Mouse (Mus musculus) hindbrain, embryonic 10.5 days (tissue): Measurements from ENCODE around the gene Kcnq1. TPM values are rescaled to one million over a fixed set of nuclear protein-coding genes. Genes with fewer than 3 reads are reported as not detected.

ENCODE experiments used
- DNase-seq: peaks from one replicate; pipeline ENCODE4 v3.0.0-alpha.2; 2017; ENCODE audit warnings: low spot score
- H3K27ac ChIP-seq: fragments of 300-500 bp; sonication (generic); 2 replicates; pipeline ENCODE4 v1.5.1; 2016; ENCODE audit warnings: mild to moderate bottlenecking, moderate library complexity
- H3K27me3 ChIP-seq: fragments of 300-500 bp; sonication (generic); 2 replicates; pipeline ENCODE4 v1.6.1; 2016; ENCODE audit warnings: mild to moderate bottlenecking; ENCODE audit not compliant: poor library complexity, insufficient read depth, severe bottlenecking
- H3K36me3 ChIP-seq: fragments of 300-500 bp; sonication (generic); 2 replicates; pipeline ENCODE4 v1.6.1; 2016; ENCODE audit warnings: mild to moderate bottlenecking, moderate library complexity
- H3K4me1 ChIP-seq: fragments of 300-500 bp; sonication (generic); replicated peaks from 2 replicates; pipeline ENCODE4 v1.6.1; 2016; ENCODE audit warnings: mild to moderate bottlenecking
- H3K4me3 ChIP-seq: fragments of 300-500 bp; sonication (generic); 2 replicates; pipeline ENCODE4 v1.5.1; 2016; ENCODE audit warnings: mild to moderate bottlenecking, moderate library complexity
- H3K9me3 ChIP-seq: fragments of 300-500 bp; sonication (generic); 2 replicates; pipeline ENCODE4 v1.6.1; 2016; ENCODE audit warnings: mild to moderate bottlenecking, moderate library complexity
- whole genome bisulfite sequencing: fragments of 180-500 bp; shearing (Covaris S2); methylation state at CpG from one replicate; pipeline ENCODE4 v1.1.7; 2016; 5-methylcytosine and 5-hydroxymethylcytosine counted together
- polyA plus RNA-seq: library from polyadenylated mRNA; unstranded; fragments of >200 nt; fragmentation: Nextera tagmentation; extraction: Ambion mirVana; gene quantifications from 2 replicates; pipeline ENCODE4 v1.2.1, GENCODE M21; 2016

Gene Kcnq1
- polyA plus RNA-seq, 1 experiment from 2014 or later: 2.3 TPM

DNA sequence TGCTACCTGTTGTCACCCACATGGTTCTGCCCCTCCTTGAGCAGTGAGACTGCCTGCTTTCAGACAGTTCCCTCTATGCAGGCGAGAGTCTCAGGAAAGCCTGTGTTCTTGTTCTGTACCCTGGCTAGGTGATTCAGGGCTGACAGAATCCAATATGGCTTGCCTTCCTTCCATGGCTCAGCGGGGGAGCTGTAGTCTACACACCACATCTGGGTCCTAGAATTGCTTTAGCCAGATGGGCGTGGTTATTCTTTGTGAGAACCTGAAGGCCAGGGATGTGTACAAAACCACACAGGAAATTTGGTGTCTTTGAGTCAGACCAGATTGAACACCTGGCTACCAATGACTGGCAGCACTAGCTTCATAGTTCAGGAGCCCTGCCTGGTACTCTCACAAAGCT, 13.7 kb downstream of the Kcnq1 start:
- Histone ChIP-seq H3K9me3 (peaks cover 3% of the 10 kb centered on the region), H3K27ac (peak overlapping the region; percentile 31; the same call in 1 of the 2 replicates), H3K27me3 (peaks cover 1% of the 10 kb centered on the region; the same call in 1 of the 2 replicates), H3K36me3 (no peaks in the 10 kb centered on the region), H3K4me3 (no peak overlapping the region), H3K4me1 (peaks cover 49% of the 10 kb centered on the region)
- DNase-seq: no peak
- WGBS: 73% methylated on average over 3 of the region's 3 CpGs

DNA sequence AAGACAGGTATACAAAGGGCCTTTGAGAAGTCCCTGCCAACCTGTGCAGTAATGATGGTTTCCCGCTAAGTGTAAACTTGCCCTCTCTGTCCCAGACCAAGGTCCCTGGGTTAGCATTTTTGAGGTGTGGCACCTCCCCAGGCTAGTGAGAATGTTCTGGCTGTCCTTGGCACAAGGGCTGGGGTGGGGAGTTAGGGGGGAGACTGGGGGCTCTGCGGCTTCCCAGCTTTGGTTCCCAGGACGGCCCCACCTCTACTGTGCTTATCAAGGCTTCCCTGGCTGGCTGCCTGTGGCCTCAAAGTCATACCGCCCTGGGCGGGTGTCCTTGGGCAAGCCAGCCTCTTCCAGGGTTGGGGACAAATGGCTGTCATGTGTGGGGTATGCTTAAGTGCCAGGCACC, 16.0 kb downstream of the Kcnq1 start:
- H3K27ac ChIP-seq: peak overlapping the region; percentile 66
- peaks cover 60% of the 10 kb centered on the region for H3K4me1 ChIP-seq

DNA sequence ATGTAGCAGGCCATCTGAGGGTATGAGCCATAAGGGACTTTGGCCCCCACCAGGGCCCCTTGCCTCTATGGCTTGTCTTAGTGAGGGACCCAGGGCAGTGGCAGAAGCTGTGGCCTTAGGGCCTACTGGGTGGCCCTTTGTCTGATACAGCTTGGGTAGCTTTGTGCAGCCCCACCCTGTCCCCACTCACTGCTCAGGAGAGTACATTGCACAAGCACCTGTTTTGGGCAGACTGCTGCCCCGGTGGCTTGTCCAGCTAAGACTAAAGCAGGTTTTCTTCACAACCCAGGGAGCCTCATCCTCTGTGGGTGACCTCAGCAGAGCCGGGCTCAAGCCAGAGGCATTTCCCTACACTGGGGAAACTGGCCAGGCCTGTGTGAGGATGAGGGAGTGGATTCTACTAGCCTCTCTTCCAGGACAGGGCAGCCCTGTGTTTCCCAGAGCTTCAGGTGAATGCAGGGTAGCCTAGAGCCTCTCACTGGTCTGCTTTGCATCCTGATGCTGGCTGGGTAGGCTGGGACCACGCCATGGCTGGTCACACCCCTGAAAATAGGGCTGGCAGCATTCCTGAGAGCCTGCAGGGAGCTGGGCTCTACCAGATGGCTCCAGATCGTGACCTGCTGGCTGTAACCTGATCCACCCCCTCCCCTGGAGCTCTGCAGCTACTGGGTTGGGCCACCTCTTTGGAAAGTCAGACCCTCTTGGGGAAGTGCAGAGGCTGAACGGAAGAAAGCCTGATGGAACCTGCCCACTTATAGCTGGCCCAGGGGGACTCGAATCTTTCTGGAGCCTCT, 17.9 kb downstream of the Kcnq1 start:
- peak; percentile 73 for DNase-seq
- peaks cover 8% of the 10 kb centered on the region; the same call in 1 of the 2 replicates for H3K27me3 ChIP-seq
- H3K4me3 ChIP-seq: no peak overlapping the region
- H3K4me1 ChIP-seq: peaks cover 53% of the 10 kb centered on the region
- H3K36me3 ChIP-seq: no peaks in the 10 kb centered on the region
- H3K27ac ChIP-seq: peak overlapping the region; percentile 78
- H3K9me3 ChIP-seq: no peaks in the 10 kb centered on the region
- 8% methylated on average over 6 of the region's 6 CpGs for WGBS

More for the DNA sequence above, 16.0 kb downstream of the Kcnq1 start:
- no peaks in the 10 kb centered on the region for H3K9me3 ChIP-seq
- no peak overlapping the region for H3K4me3 ChIP-seq
- H3K27me3 ChIP-seq: peaks cover 8% of the 10 kb centered on the region; the same call in 1 of the 2 replicates
- H3K36me3 ChIP-seq: no peaks in the 10 kb centered on the region
- WGBS: 81% methylated on average over 5 of the region's 5 CpGs
- no peak for DNase-seq

DNA sequence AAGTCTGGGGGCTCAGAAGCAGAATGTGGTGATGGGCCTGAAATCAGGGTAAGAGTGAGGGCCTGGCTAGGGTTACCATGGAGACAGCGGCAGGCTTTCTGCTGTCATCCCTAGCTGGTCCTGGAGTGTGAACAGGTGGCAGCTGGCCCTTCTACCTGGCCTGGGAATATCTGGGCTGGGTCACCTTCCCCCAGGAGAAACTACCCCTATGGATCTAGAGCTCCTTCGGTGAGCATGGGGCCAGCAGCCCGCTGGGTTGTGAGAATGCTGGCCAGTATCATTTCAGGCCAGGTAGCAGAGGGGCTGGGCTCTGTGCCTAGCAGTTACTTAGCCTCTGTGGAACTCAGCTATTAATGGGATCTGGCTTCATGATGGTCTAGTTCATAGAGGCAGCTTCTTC, 18.7 kb downstream of the Kcnq1 start:
- DNase-seq: no peak
- no peak overlapping the region for H3K4me3 ChIP-seq
- 70% methylated on average over 3 of the region's 3 CpGs for WGBS
- no peaks in the 10 kb centered on the region for H3K36me3 ChIP-seq
- H3K27ac ChIP-seq: peak overlapping the region; percentile 78
- peaks cover 44% of the 10 kb centered on the region for H3K4me1 ChIP-seq
- H3K9me3 ChIP-seq: no peaks in the 10 kb centered on the region
- peaks cover 8% of the 10 kb centered on the region; the same call in 1 of the 2 replicates for H3K27me3 ChIP-seq

DNA sequence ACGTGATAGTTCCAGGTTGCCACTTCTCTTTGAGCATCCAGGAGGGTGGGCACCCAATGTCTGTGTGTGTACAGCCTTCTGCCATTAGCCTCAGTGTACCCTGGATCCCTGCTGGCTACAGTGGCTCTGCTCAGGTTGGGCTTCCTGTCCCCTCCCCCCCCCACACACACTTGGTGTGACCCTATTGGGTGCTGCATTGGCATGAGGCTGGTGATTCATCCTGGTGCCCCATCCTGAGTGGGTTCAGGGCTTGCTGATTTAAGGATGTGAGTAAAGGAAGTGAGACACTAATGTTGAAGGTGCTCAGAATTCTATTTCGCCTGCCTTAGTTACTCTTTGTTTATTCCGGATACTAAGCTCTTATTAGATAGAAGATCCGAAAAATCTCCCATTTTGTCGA, 26.7 kb downstream of the Kcnq1 start:
- H3K36me3 ChIP-seq: no peaks in the 10 kb centered on the region
- no peak overlapping the region for H3K27ac ChIP-seq
- H3K4me1 ChIP-seq: peaks cover 8% of the 10 kb centered on the region; the same call in 1 of the 2 replicates
- WGBS: 86% methylated on average over 5 of the region's 5 CpGs
- no peak for DNase-seq
- no peak overlapping the region for H3K4me3 ChIP-seq
- 0 out of 2 replicates have a peak, but pooled peaks cover 4% of the 10 kb centered on the region for H3K27me3 ChIP-seq
- H3K9me3 ChIP-seq: no peaks in the 10 kb centered on the region

DNA sequence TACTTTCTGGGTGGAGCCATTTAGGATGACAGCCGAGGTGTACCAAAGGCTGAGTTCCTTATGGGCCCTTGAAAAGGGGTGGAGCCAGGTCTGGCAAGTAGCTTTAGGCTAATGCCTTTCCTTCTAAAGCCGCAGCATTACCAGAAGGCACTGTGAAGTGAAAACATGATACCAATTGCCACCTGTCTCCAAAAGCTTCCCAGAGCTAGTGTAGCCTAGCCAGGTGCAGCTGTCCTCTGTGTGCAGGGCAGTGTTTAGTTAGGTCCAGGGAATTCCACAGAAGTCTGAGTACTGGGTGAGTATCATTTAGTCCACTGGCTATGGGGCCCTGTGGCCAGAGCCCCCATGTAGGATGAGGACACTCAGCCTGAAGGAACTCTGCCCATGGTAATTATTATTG, 30.0 kb downstream of the Kcnq1 start:
- DNase-seq: no peak
- no peaks in the 10 kb centered on the region for H3K36me3 ChIP-seq
- WGBS: 68% methylated on average over 2 of the region's 2 CpGs
- H3K27me3 ChIP-seq: 0 out of 2 replicates have a peak, but pooled peaks cover 4% of the 10 kb centered on the region
- H3K27ac ChIP-seq: no peak overlapping the region
- H3K4me3 ChIP-seq: no peak overlapping the region
- no peaks in the 10 kb centered on the region for H3K9me3 ChIP-seq
- H3K4me1 ChIP-seq: peaks cover 8% of the 10 kb centered on the region

DNA sequence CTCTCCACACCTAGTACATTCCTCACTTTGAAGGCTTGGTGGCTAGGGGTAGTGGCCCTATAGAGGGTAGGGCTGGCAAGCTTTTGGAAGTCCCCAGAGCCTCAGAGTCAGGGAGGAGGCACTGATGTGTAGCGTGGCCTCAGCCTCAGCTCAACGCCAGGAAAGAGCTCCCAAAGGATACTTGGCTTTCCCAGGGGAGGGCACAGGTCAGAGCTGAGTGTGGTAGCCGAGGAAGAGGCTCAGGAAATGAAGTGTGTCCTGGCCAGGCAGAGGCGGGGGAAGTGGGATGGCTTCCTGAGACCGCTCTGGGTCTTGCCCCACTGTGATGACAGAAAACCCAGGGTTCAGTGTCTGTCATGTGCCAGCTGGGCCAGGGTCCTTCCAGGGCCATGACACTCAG, 30.4 kb downstream of the Kcnq1 start:
- Histone ChIP-seq H3K9me3 (no peaks in the 10 kb centered on the region), H3K4me3 (no peak overlapping the region), H3K4me1 (peaks cover 8% of the 10 kb centered on the region), H3K27me3 (0 out of 2 replicates have a peak, but pooled peaks cover 4% of the 10 kb centered on the region), H3K27ac (no peak overlapping the region), H3K36me3 (no peaks in the 10 kb centered on the region)
- WGBS: 59% methylated on average over 5 of the region's 5 CpGs
- DNase-seq: no peak

DNA sequence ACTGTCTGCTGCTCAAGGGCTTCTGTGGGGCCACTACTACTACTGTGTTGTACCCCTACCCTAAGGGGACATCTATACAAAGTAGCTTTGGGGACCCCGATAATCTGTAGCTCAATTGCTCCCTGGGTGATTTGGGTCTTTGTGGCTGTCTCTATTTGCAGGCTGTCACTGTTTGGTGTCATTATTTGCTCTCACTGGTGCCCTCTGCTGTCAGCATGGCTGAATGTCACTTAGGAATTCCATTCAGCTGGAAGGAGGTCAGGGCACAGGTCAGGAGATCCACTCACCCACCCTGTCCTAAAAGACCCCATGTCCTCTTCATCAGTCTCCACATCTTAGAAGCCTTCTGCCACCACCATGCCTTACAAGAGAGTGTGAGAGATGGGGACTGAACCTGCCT, 32.6 kb downstream of the Kcnq1 start:
- Histone ChIP-seq H3K4me1 (peaks cover 8% of the 10 kb centered on the region), H3K9me3 (no peaks in the 10 kb centered on the region), H3K27me3 (no peaks in the 10 kb centered on the region), H3K27ac (no peak overlapping the region), H3K4me3 (no peak overlapping the region), H3K36me3 (no peaks in the 10 kb centered on the region)
- peak; percentile 66 for DNase-seq
- WGBS: 73% methylated on average over 1 of the region's 1 CpGs

DNA sequence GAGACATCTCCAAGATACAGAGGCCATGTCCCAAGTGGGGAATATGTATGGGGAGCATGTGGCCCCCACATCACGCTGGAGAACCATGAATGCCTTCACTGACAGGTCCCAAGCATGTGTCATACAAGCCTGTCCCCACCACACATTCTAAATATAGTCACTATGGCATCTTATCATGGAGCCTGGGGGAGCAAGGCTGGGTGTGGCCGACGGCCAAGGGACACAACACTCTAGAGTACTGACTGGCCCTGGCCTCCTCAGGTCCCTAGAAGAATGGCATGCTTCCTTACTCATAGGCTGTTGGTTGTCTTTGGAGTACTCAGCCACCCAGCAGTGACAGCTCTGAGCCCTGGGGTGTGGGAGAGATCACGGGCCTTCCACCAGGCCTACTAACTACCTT, 33.8 kb downstream of the Kcnq1 start:
- Histone ChIP-seq H3K4me3 (no peak overlapping the region), H3K27ac (no peak overlapping the region), H3K9me3 (no peaks in the 10 kb centered on the region), H3K4me1 (peaks cover 8% of the 10 kb centered on the region), H3K36me3 (no peaks in the 10 kb centered on the region), H3K27me3 (no peaks in the 10 kb centered on the region)
- DNase-seq: no peak
- 86% methylated on average over 4 of the region's 4 CpGs for WGBS

DNA sequence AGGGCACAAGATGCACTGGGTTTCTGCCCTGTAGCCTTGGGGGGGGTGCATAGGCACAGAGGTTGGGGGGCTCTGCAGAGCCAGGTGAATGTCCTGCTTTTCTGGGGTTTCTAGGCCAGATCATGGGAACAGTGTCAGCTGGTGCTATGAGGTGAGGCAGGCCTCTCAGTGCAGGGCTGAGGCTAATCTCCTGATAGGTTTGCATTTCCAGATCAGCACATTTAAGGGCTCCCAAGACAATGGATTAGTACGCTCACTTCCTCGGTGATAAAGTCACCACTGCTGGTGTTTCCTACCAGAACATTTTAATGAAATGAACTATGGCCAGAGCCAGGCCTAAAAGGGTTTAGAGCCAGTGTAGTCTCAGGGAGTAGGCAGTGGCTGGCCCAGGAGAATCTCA, 36.5 kb downstream of the Kcnq1 start:
- no peaks in the 10 kb centered on the region for H3K9me3 ChIP-seq
- H3K27ac ChIP-seq: no peak overlapping the region
- H3K36me3 ChIP-seq: no peaks in the 10 kb centered on the region
- H3K4me3 ChIP-seq: no peak overlapping the region
- 79% methylated on average over 2 of the region's 2 CpGs for WGBS
- H3K27me3 ChIP-seq: no peaks in the 10 kb centered on the region
- no peak for DNase-seq
- H3K4me1 ChIP-seq: no peaks in the 10 kb centered on the region; the same call in 1 of the 2 replicates

DNA sequence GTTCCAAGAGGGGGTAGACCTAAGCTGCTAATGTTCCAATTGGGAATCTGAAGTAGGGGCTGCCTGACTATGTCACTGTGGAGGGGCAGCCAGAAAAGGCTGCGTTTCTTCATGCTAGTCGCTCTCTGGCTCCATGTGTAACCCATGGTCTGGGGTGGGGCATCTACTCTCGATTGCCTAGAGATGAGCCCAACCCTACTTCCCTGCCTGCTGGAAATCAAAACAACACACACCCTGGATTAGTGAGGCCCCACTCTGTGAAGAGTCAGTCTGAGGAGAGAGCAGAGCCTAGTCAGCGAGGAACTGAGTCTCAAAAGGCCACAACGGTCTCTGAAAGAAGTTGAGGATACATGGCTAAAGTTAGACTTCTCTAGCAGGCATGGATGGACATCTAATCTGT, 40.9 kb downstream of the Kcnq1 start:
- WGBS: 84% methylated on average over 5 of the region's 5 CpGs
- H3K9me3 ChIP-seq: no peaks in the 10 kb centered on the region
- no peak overlapping the region for H3K27ac ChIP-seq
- H3K36me3 ChIP-seq: no peaks in the 10 kb centered on the region
- no peaks in the 10 kb centered on the region for H3K4me1 ChIP-seq
- no peak overlapping the region for H3K4me3 ChIP-seq
- H3K27me3 ChIP-seq: no peaks in the 10 kb centered on the region
- no peak for DNase-seq

DNA sequence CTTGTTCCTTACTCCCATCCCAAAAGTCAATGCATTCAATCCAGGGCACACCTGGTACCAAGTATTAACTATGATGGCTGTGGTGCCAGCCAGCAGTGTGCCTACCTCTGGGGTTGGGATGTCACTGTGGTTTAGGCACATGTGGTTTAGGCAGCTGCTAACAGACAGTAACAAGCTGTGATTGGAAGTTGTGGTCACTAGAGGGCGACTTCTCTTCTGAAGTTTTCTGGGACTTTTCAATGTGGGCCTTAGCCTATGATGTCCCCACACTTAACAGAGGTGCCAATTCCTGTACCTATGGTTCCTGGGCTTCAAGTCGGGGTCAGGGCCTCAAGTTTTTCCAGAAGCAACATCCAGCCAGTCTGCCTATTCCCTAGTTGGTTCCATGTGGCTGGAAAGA, 45.0 kb downstream of the Kcnq1 start:
- Histone ChIP-seq H3K9me3 (no peaks in the 10 kb centered on the region), H3K4me1 (peaks cover 27% of the 10 kb centered on the region), H3K27ac (no peak overlapping the region), H3K36me3 (no peaks in the 10 kb centered on the region), H3K27me3 (peaks cover 18% of the 10 kb centered on the region), H3K4me3 (no peak overlapping the region)
- DNase-seq: peak; percentile 46
- WGBS: 8% methylated on average over 2 of the region's 2 CpGs

DNA sequence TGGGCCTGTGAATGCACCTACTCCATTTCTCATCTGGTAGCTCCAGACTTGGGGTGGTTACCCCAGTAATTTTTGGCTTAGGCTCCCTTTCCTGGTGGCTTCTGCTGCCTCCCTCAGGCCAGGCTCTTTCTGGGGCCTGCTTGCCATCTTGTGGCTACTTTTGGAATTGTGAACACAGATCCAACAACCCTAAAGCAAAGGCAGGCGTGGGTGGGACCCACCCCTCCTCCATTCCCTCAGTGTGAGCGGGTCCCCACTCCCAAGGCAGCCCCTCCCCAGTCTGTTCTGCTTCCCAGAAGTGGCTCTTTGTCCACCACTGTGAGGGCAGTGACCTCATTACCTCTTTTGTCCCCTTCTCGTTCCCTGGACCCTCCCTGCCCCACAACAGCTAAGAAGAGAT, 46.2 kb downstream of the Kcnq1 start:
- WGBS: 7% methylated on average over 3 of the region's 3 CpGs
- H3K27ac ChIP-seq: no peak overlapping the region
- peaks cover 24% of the 10 kb centered on the region for H3K27me3 ChIP-seq
- no peaks in the 10 kb centered on the region for H3K9me3 ChIP-seq
- DNase-seq: peak; percentile 61
- no peak overlapping the region for H3K4me3 ChIP-seq
- H3K36me3 ChIP-seq: no peaks in the 10 kb centered on the region
- peaks cover 27% of the 10 kb centered on the region for H3K4me1 ChIP-seq
